Mouse (Mus musculus) kidney, adult 2 months (tissue): ENCODE data around the gene Dusp6.

Experiments
- CTCF ChIP-seq: fragments of 200-500 bp; conservative IDR thresholded peaks from 2 replicates; pipeline ENCODE4 v1.5.1; 2011; ENCODE audit warnings: low read depth, mild to moderate bottlenecking, control low read depth, low read length, moderate library complexity, mixed read lengths; ENCODE audit not compliant: insufficient read depth, insufficient read length
- POLR2A ChIP-seq: fragments of 200-500 bp; IDR thresholded peaks from one replicate; pipeline ENCODE4 v1.6.1; 2011; ENCODE audit warnings: low read depth, low read length, control low read depth

GRCm38 (mm10) chr10:99314366-99314765 lies 51.3 kb downstream of the Dusp6 start:
- TF ChIP-seq CTCF (no peak), POLR2A (no peak)
